Mouse (Mus musculus): ENCODE results near the gene Fbrsl1. TPM values are rescaled to one million over a fixed set of nuclear protein-coding genes. Genes with fewer than 3 reads are reported as not detected.
A peak's percentile ranks its signal among the peaks of the same experiment; 100 is the strongest.

Fbrsl1 gene
- polyA plus RNA-seq, 1 experiment from 2014 or later, result 6.6 TPM

GRCm38 (mm10) chr5:110384491-110384890 lies 63.8 kb downstream of the Fbrsl1 start:
- Histone ChIP-seq H3K27me3 (peaks cover 5% of the 10 kb centered on the region), H3K36me3 (peaks cover 4% of the 10 kb centered on the region; the same call in 1 of the 2 replicates), H3K9me3 (replicated peaks) (no peaks in the 10 kb centered on the region), H3K27ac (no peak overlapping the region), H3K4me2 (no peak overlapping the region), H3K4me1 (replicated peaks) (peaks cover 21% of the 10 kb centered on the region), H3K4me3 (no peak overlapping the region), H3K9ac (no peak overlapping the region)
- ATAC-seq (replicated peaks; ENCODE audit: insufficient number of reproducible peaks, insufficient read depth, low FRiP score, low read depth), result no peak
- WGBS, result 83% methylated on average over 6 of the region's 6 CpGs

GRCm38 (mm10) chr5:110379823-110380222 lies 68.5 kb downstream of the Fbrsl1 start:
- Histone ChIP-seq H3K4me1 (replicated peaks) (no peaks in the 10 kb centered on the region), H3K9me3 (replicated peaks) (no peaks in the 10 kb centered on the region), H3K36me3 (peaks cover 22% of the 10 kb centered on the region; the same call in 1 of the 2 replicates), H3K4me3 (no peak overlapping the region), H3K27ac (no peak overlapping the region), H3K4me2 (no peak overlapping the region), H3K9ac (no peak overlapping the region), H3K27me3 (no peaks in the 10 kb centered on the region)
- 86% methylated on average over 4 of the region's 4 CpGs for WGBS
- no peak for ATAC-seq (replicated peaks; ENCODE audit: insufficient number of reproducible peaks, insufficient read depth, low FRiP score, low read depth)

DNA sequence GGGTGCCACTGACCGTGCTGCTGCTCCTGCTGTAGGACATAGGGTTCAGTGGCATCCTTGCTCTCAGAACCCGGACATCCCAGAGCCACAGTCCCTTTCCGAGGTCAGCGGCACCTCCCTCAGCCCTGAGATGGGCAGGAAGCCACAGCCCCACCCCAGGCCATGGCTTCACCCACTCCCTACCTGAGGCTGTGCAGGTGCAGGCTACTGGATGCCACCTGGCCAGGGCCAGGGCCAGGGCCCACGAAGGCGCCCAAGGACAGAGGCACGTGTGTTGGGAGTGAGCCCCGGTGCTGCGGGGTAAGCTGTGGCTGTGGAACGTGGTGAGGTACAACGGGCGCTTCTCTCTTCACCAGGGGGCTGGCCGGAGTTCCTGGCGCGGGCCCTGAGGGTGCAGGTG lies 69.2 kb downstream of the Fbrsl1 start:
- Histone ChIP-seq H3K4me1 (replicated peaks) (no peaks in the 10 kb centered on the region), H3K9ac (no peak overlapping the region), H3K4me2 (no peak overlapping the region), H3K27me3 (no peaks in the 10 kb centered on the region), H3K4me3 (no peak overlapping the region), H3K9me3 (replicated peaks) (no peaks in the 10 kb centered on the region), H3K27ac (no peak overlapping the region), H3K36me3 (peaks cover 26% of the 10 kb centered on the region; the same call in 1 of the 2 replicates)
- WGBS, result 89% methylated on average over 15 of the region's 15 CpGs
- no peak for ATAC-seq (replicated peaks; ENCODE audit: insufficient number of reproducible peaks, insufficient read depth, low FRiP score, low read depth)

- Histone ChIP-seq H3K9me3 (replicated peaks) (no peaks in the 10 kb centered on the region), H3K4me1 (replicated peaks) (no peaks in the 10 kb centered on the region), H3K4me2 (no peak overlapping the region), H3K27ac (no peak overlapping the region), H3K27me3 (no peaks in the 10 kb centered on the region), H3K9ac (no peak overlapping the region), H3K4me3 (no peak overlapping the region), H3K36me3 (peaks cover 26% of the 10 kb centered on the region; the same call in 1 of the 2 replicates)
- 43% methylated on average over 20 of the region's 20 CpGs for WGBS
- ATAC-seq (replicated peaks; ENCODE audit: insufficient number of reproducible peaks, insufficient read depth, low FRiP score, low read depth), result peak; percentile 21; the same call in 1 of the 2 replicates
Measured at GRCm38 (mm10) chr5:110378181-110378583, 70.1 kb downstream of the Fbrsl1 start.

DNA sequence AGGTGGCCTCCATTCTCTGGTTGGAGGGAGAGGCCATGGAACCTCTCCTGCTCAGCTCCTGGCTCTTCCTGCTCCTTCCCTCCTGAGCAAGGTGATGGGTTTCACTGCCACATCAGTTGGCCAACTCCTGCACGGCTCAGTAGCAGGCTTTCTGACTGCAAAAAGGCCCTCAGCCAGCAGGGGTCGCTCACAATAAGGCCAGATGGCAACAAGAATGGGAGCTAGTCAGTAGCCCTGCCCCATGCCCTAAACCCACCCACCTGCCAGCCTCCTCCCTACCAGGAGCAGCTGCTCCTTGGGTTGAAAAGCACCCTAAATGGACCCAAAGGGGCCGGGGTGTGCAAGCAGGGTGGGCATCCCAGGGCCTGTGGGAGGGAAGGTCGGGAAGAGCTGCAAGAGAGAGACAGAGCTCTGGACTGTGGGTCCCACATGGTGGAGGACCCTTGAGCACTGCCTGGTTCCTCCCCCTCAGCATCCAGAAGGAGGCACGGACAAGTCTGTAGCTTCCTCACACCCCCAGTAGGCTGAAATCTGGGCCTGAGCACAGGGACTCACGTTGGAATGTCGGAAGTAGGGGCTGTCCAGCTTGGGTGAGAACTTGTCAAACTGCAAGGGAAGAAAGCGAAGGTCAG lies 71.4 kb downstream of the Fbrsl1 start:
- Histone ChIP-seq H3K4me1 (replicated peaks) (no peaks in the 10 kb centered on the region), H3K4me3 (no peak overlapping the region), H3K36me3 (peaks cover 26% of the 10 kb centered on the region; the same call in 1 of the 2 replicates), H3K9ac (no peak overlapping the region), H3K9me3 (replicated peaks) (no peaks in the 10 kb centered on the region), H3K4me2 (no peak overlapping the region), H3K27me3 (no peaks in the 10 kb centered on the region), H3K27ac (no peak overlapping the region)
- no peak for ATAC-seq (replicated peaks; ENCODE audit: insufficient number of reproducible peaks, insufficient read depth, low FRiP score, low read depth)
- 52% methylated on average over 8 of the region's 8 CpGs for WGBS

- H3K4me2 ChIP-seq, result peak overlapping the region; percentile 97
- ATAC-seq (replicated peaks; ENCODE audit: insufficient number of reproducible peaks, insufficient read depth, low FRiP score, low read depth), result no peak; the same call in 1 of the 2 replicates
- H3K4me1 ChIP-seq (replicated peaks), result peaks cover 14% of the 10 kb centered on the region
- H3K36me3 ChIP-seq, result peaks cover 13% of the 10 kb centered on the region
- no peak overlapping the region for H3K27ac ChIP-seq
- H3K27me3 ChIP-seq, result no peaks in the 10 kb centered on the region
- 47% methylated on average over 11 of the region's 11 CpGs for WGBS
- H3K9me3 ChIP-seq (replicated peaks), result no peaks in the 10 kb centered on the region
- peak overlapping the region; percentile 68 for H3K9ac ChIP-seq
- H3K4me3 ChIP-seq, result peak overlapping the region; percentile 61
Measured at GRCm38 (mm10) chr5:110363822-110364545, 84.3 kb downstream of the Fbrsl1 start.

DNA sequence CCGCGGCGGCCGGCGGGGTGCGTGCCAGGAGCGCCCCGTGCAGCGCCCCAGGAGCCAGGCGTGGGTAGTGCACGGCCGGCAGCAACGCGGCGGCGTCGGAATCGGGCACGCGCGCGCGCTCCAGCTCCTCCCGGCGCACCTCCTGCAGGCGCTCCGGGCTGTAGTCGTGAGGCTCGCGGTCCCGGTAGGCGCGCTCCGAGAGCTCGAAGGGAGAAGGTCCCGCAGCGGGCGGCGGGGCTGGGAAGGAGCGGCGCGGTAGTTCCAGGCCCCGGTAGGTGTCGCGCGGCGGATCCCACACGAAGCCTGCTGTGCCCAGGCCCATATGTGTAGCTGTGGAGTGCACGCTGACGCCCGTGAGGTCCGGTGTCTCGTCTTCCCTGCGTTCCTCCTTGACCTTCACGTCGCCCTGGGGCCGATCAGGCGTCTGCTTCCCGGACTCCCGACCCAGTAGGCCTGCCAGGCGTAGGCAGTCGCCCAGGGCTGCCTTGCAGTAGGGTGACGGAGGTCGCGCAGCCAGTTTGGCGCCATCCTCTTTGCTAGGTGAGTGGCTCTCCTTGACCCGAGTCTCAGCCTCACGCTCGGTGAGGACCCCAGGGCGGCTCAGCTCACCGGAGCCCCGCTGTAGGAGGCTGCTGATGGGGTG lies 85.0 kb downstream of the Fbrsl1 start:
- Histone ChIP-seq H3K4me1 (replicated peaks) (peaks cover 14% of the 10 kb centered on the region), H3K9me3 (replicated peaks) (no peaks in the 10 kb centered on the region), H3K9ac (peak overlapping the region; percentile 68), H3K27ac (peak overlapping the region; percentile 55; the same call in 1 of the 2 replicates), H3K4me2 (peak overlapping the region; percentile 97), H3K36me3 (peaks cover 13% of the 10 kb centered on the region), H3K27me3 (no peaks in the 10 kb centered on the region), H3K4me3 (peak overlapping the region; percentile 61)
- 2% methylated on average over 70 of the region's 72 CpGs for WGBS
- ATAC-seq (replicated peaks; ENCODE audit: insufficient number of reproducible peaks, insufficient read depth, low FRiP score, low read depth), result peak; percentile 83

DNA sequence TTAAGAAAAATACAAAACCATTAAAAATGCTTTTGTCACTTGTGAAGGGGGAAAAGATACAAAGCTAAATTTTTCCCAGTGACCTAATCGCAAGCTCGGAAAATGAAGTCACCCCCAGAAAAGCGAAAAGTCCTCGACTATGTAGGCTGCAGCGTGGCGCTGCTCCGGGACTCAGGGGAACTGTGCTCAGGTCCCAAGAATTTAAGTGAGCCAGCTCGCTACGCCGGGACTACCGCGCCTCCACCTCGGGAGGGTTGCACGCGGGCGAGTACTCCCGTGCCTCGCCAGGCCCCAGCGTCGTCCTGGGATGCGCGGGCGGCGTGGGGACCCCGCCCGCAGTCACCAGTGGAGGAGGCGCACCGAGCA lies 85.5 kb downstream of the Fbrsl1 start:
- Histone ChIP-seq H3K9me3 (replicated peaks) (no peaks in the 10 kb centered on the region), H3K27me3 (no peaks in the 10 kb centered on the region), H3K4me3 (peak overlapping the region; percentile 61), H3K27ac (peak overlapping the region; percentile 55; the same call in 1 of the 2 replicates), H3K9ac (peak overlapping the region; percentile 68), H3K4me1 (replicated peaks) (peaks cover 14% of the 10 kb centered on the region), H3K36me3 (peaks cover 10% of the 10 kb centered on the region), H3K4me2 (peak overlapping the region; percentile 97)
- ATAC-seq (replicated peaks; ENCODE audit: insufficient number of reproducible peaks, insufficient read depth, low FRiP score, low read depth), result no peak
- 2% methylated on average over 28 of the region's 28 CpGs for WGBS

- Histone ChIP-seq H3K9me3 (replicated peaks) (no peaks in the 10 kb centered on the region), H3K36me3 (no peaks in the 10 kb centered on the region; the same call in 1 of the 2 replicates), H3K9ac (no peak overlapping the region), H3K4me1 (replicated peaks) (peaks cover 14% of the 10 kb centered on the region), H3K4me2 (no peak overlapping the region), H3K27me3 (0 out of 2 replicates have a peak, but pooled peaks cover 3% of the 10 kb centered on the region), H3K4me3 (no peak overlapping the region), H3K27ac (no peak overlapping the region)
- no peak for ATAC-seq (replicated peaks; ENCODE audit: insufficient number of reproducible peaks, insufficient read depth, low FRiP score, low read depth)
- 60% methylated on average over 6 of the region's 6 CpGs for WGBS
Measured at GRCm38 (mm10) chr5:110361465-110361864, 86.8 kb downstream of the Fbrsl1 start.

DNA sequence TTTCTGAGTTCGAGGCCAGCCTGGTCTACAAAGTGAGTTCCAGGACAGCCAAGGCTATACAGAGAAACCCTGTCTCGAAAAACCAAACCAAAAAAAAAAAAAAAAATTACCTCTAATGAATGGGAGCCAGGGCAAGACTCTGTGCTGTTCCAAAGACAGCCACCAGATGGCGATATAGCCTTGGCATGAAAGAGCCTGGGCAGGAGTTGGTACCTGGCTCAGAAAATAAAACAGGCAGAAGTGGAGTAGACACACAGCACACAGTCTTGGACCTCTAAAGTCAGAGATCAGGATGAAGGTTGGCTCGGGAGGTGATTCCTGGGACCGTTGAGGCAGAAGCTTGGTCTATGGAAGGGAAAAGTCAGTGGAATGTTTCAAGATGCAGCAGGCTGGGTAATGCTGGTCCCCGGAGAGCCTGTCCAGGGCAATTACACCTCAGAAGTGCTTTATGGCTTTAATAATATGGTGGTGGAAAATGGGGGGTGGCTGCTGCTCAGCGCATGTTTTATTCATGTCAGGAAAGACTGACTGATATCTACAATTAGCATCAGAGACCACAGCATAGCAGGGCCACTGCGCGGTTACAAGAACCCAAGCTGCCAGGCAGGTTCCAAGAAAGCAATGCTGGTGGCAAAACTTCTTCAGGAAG lies 90.6 kb downstream of the Fbrsl1 start:
- Histone ChIP-seq H3K27me3 (peaks cover 21% of the 10 kb centered on the region), H3K36me3 (no peaks in the 10 kb centered on the region), H3K9ac (no peak overlapping the region), H3K4me1 (replicated peaks) (peaks cover 2% of the 10 kb centered on the region; the same call in 1 of the 2 replicates), H3K27ac (no peak overlapping the region), H3K4me3 (no peak overlapping the region), H3K4me2 (no peak overlapping the region), H3K9me3 (replicated peaks) (no peaks in the 10 kb centered on the region)
- ATAC-seq (replicated peaks; ENCODE audit: insufficient number of reproducible peaks, insufficient read depth, low FRiP score, low read depth), result no peak
- WGBS, result 34% methylated on average over 9 of the region's 9 CpGs

- Histone ChIP-seq H3K4me2 (no peak overlapping the region), H3K4me1 (replicated peaks) (peaks cover 2% of the 10 kb centered on the region; the same call in 1 of the 2 replicates)
- 13% methylated on average over 7 of the region's 7 CpGs for WGBS
Measured at GRCm38 (mm10) chr5:110354716-110355115, 93.6 kb downstream of the Fbrsl1 start.

More at GRCm38 (mm10) chr5:110354716-110355115, 93.6 kb downstream of the Fbrsl1 start:
- no peaks in the 10 kb centered on the region for H3K9me3 ChIP-seq (replicated peaks)
- no peaks in the 10 kb centered on the region for H3K36me3 ChIP-seq
- no peak overlapping the region for H3K4me3 ChIP-seq
- no peak overlapping the region for H3K27ac ChIP-seq
- no peak overlapping the region for H3K9ac ChIP-seq
- ATAC-seq (replicated peaks; ENCODE audit: insufficient number of reproducible peaks, insufficient read depth, low FRiP score, low read depth), result no peak
- H3K27me3 ChIP-seq, result peaks cover 21% of the 10 kb centered on the region

Measured in heart, embryonic 15.5 days (tissue).